Mouse (Mus musculus) lung, embryonic 15.5 days (tissue): ENCODE data around the gene Scel. TPM values are rescaled to one million over a fixed set of nuclear protein-coding genes. Genes with fewer than 3 reads are reported as not detected.

Experiments
- ATAC-seq: fragments of 200-750 bp; cut with Nextera tagmentation; 2 replicates; pipeline ENCODE4 v1.8.0; 2017; ENCODE audit warnings: moderate number of reproducible peaks, borderline replicate concordance; ENCODE audit not compliant: low FRiP score, low TSS enrichment; ENCODE audit errors: extremely low read depth
- H3K27ac ChIP-seq: fragments of 300-500 bp; sonication (generic); 2 replicates; pipeline ENCODE4 v1.5.1; 2015; ENCODE audit warnings: moderate library complexity, mild to moderate bottlenecking, inconsistent platforms
- H3K27me3 ChIP-seq: fragments of 300-500 bp; sonication (generic); 2 replicates; pipeline ENCODE4 v1.6.1; 2015; ENCODE audit warnings: inconsistent platforms
- H3K36me3 ChIP-seq: fragments of 300-500 bp; sonication (generic); 2 replicates; pipeline ENCODE4 v1.6.1; 2015; ENCODE audit warnings: inconsistent platforms
- H3K4me1 ChIP-seq: fragments of 300-500 bp; sonication (generic); 2 replicates; pipeline ENCODE4 v1.6.1; 2015; ENCODE audit warnings: inconsistent platforms
- H3K4me2 ChIP-seq: fragments of 300-500 bp; sonication (generic); 2 replicates; pipeline ENCODE4 v1.6.1; 2015; ENCODE audit warnings: inconsistent platforms, mild to moderate bottlenecking, moderate library complexity
- H3K4me3 ChIP-seq: fragments of 300-500 bp; sonication (generic); 2 replicates; pipeline ENCODE4 v1.5.1; 2015; ENCODE audit warnings: mild to moderate bottlenecking, inconsistent platforms
- H3K9ac ChIP-seq: fragments of 300-500 bp; sonication (generic); 2 replicates; pipeline ENCODE4 v1.6.1; 2015; ENCODE audit warnings: inconsistent platforms
- H3K9me3 ChIP-seq: fragments of 300-500 bp; sonication (generic); 2 replicates; pipeline ENCODE4 v1.6.1; 2016; ENCODE audit warnings: inconsistent platforms
- WGBS: fragments of 180-500 bp; shearing (Covaris S2); methylation state at CpG from one replicate; pipeline ENCODE4 v1.1.7; 2015; 5-methylcytosine and 5-hydroxymethylcytosine counted together
- polyA plus RNA-seq: library from polyadenylated mRNA; unstranded; fragments of >200 nt; fragmentation: Nextera tagmentation; extraction: Ambion mirVana; gene quantifications from 2 replicates; pipeline ENCODE4 v1.2.1, GENCODE M21; 2015

Gene Scel
- polyA plus RNA-seq, 1 experiment from 2014 or later: 0.89 TPM

GRCm38 (mm10) chr14:103586662-103587061 is 73.5 kb downstream of the Scel start:
- WGBS: 51% methylated on average over 4 of the region's 4 CpGs
- no peak overlapping the region for H3K4me2 ChIP-seq
- no peaks in the 10 kb centered on the region for H3K36me3 ChIP-seq
- H3K27me3 ChIP-seq: no peaks in the 10 kb centered on the region
- H3K9me3 ChIP-seq: no peaks in the 10 kb centered on the region
- H3K9ac ChIP-seq: no peak overlapping the region
- H3K4me1 ChIP-seq: no peaks in the 10 kb centered on the region
- no peak overlapping the region for H3K4me3 ChIP-seq
- no peak overlapping the region for H3K27ac ChIP-seq
- no peak for ATAC-seq

DNA sequence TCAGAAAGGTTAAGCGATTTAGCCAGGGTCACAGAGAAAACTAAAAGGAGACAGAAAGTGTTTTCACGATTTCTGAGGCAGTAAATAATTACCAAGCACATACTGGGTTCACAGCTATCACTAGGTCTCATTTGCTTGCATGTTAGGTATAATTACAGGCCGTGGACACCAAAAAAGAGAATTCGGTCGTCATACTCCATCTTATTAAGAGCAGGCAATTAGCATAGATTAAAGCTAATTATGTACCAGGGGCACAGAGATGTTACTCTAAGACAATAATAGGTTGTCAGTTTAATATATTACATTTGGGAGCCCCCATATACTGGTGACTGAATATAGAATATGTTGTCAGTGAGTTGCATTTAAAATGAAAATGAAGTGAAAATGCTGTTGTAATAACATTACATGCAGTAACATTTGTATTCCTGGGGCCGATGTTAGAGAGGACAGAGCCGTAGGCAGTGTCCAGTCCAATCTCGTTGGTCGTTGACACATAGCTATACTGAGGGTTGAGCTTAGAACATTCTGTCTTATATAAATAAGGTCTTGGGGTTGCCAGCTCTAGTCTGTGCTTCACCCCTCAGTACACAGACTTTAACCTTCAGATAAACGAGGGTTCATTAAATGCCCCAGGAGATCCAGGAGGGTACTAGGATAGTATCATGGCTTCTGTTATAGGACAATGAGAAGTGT is 74.2 kb downstream of the Scel start:
- no peaks in the 10 kb centered on the region for H3K4me1 ChIP-seq
- WGBS: 81% methylated on average over 10 of the region's 10 CpGs
- no peak overlapping the region for H3K27ac ChIP-seq
- H3K27me3 ChIP-seq: no peaks in the 10 kb centered on the region
- H3K9ac ChIP-seq: no peak overlapping the region
- no peaks in the 10 kb centered on the region for H3K9me3 ChIP-seq
- no peak overlapping the region for H3K4me2 ChIP-seq
- H3K4me3 ChIP-seq: no peak overlapping the region
- no peak for ATAC-seq
- no peaks in the 10 kb centered on the region for H3K36me3 ChIP-seq

DNA sequence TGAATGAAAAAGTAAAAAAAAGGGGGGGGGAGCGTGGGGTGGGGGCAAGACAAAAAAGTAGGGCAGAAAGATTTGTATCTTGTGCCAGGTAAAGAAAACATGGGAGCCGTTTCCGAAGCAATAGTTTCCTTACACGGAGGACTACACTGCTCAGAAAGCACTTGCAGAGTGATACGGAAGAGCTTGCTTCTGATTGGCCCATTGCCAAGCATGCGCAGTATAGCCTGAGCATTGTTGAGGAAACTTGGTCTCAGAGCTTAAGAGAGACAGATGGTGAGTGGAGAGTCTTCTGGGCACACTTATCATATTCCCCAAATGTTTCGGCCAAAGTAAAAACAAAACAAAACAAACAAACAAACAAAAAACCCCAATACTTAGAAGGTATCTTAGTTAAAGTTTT is 76.7 kb downstream of the Scel start:
- Histone ChIP-seq H3K9ac (no peak overlapping the region), H3K9me3 (no peaks in the 10 kb centered on the region), H3K4me2 (peak overlapping the region; percentile 22; the same call in 1 of the 2 replicates), H3K27me3 (no peaks in the 10 kb centered on the region), H3K27ac (no peak overlapping the region), H3K4me3 (no peak overlapping the region), H3K36me3 (no peaks in the 10 kb centered on the region), H3K4me1 (no peaks in the 10 kb centered on the region)
- ATAC-seq: peak; percentile 83; the same call in 1 of the 2 replicates
- 47% methylated on average over 7 of the region's 7 CpGs for WGBS

- no peaks in the 10 kb centered on the region for H3K4me1 ChIP-seq
- no peak overlapping the region for H3K27ac ChIP-seq
- H3K4me3 ChIP-seq: no peak overlapping the region
- no peak for ATAC-seq
- H3K4me2 ChIP-seq: no peak overlapping the region
- no peaks in the 10 kb centered on the region for H3K9me3 ChIP-seq
- no peak overlapping the region for H3K9ac ChIP-seq
- 61% methylated on average over 5 of the region's 5 CpGs for WGBS
- no peaks in the 10 kb centered on the region for H3K36me3 ChIP-seq
- no peaks in the 10 kb centered on the region for H3K27me3 ChIP-seq
Measured at GRCm38 (mm10) chr14:103595870-103596269, 82.7 kb downstream of the Scel start.

GRCm38 (mm10) chr14:103608063-103608462 is 94.9 kb downstream of the Scel start:
- 61% methylated on average over 8 of the region's 8 CpGs for WGBS
- Histone ChIP-seq H3K4me2 (no peak overlapping the region), H3K9ac (no peak overlapping the region), H3K27me3 (no peaks in the 10 kb centered on the region), H3K27ac (no peak overlapping the region), H3K9me3 (no peaks in the 10 kb centered on the region), H3K4me1 (no peaks in the 10 kb centered on the region), H3K4me3 (no peak overlapping the region), H3K36me3 (no peaks in the 10 kb centered on the region)
- ATAC-seq: no peak

DNA sequence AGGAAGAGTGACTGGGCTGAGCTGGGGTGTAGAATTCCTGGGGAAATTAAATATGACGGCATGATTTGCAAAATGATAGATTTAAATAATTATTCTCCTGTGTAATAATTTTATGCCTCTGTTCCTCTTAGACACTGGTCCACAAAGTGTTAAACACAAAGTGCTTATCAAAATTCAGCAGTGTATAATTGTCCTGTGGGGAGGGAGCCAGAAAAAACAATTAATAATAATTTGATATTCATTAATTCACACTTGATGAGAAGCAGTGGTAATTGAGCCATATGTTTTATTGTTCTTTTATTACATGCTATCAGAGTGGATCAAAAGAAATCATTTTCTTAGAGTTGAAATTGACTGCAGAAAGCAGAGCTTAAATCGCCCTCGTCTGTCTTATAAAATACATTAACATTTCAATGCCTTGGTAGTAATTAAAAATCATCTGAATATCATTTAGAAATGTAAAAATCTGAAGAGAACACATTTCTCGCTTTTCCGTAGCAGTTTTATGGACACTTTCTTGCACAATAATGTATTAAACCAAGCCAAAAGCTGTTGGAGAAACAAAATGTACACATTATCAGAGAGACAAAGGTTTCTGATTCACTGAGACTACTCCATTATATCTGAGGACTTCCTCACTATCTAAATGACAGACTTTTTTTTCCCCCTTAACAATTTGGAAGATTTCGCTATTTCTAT is 100.6 kb downstream of the Scel start:
- no peak for ATAC-seq
- WGBS: 83% methylated on average over 6 of the region's 6 CpGs
- no peak overlapping the region for H3K27ac ChIP-seq
- no peaks in the 10 kb centered on the region for H3K27me3 ChIP-seq
- H3K36me3 ChIP-seq: no peaks in the 10 kb centered on the region
- H3K4me3 ChIP-seq: no peak overlapping the region
- H3K4me2 ChIP-seq: no peak overlapping the region
- no peaks in the 10 kb centered on the region for H3K9me3 ChIP-seq
- no peaks in the 10 kb centered on the region for H3K4me1 ChIP-seq
- no peak overlapping the region for H3K9ac ChIP-seq

GRCm38 (mm10) chr14:103614272-103614587 is 101.1 kb downstream of the Scel start:
- no peak overlapping the region for H3K4me3 ChIP-seq
- no peak overlapping the region for H3K9ac ChIP-seq
- 96% methylated on average over 4 of the region's 4 CpGs for WGBS
- no peak overlapping the region for H3K4me2 ChIP-seq
- no peak for ATAC-seq
- H3K27ac ChIP-seq: no peak overlapping the region
- H3K27me3 ChIP-seq: no peaks in the 10 kb centered on the region
- H3K9me3 ChIP-seq: no peaks in the 10 kb centered on the region
- no peaks in the 10 kb centered on the region for H3K36me3 ChIP-seq
- H3K4me1 ChIP-seq: no peaks in the 10 kb centered on the region

DNA sequence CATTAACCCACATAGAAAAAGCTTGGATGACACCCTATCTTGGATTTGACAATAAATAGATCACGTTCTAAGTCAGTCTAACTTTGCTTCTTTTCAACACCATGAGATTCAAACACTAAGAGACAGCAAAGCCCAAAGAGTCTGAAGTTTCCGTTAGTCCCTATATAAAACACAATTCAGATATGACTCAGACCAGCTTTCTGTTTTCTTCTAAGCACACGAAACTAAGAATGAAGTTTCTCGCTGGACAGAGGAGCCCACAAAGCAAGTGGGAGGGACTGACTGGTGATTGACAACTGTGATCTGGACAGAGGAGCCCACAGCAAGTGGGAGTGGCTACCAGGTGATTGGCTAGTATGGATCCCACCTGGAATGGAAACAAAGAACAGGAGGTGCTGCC is 106.6 kb downstream of the Scel start:
- no peak overlapping the region for H3K4me2 ChIP-seq
- 85% methylated on average over 4 of the region's 4 CpGs for WGBS
- H3K36me3 ChIP-seq: no peaks in the 10 kb centered on the region
- H3K4me1 ChIP-seq: no peaks in the 10 kb centered on the region
- H3K9me3 ChIP-seq: no peaks in the 10 kb centered on the region
- no peak overlapping the region for H3K9ac ChIP-seq
- ATAC-seq: no peak
- H3K4me3 ChIP-seq: no peak overlapping the region
- no peaks in the 10 kb centered on the region for H3K27me3 ChIP-seq
- H3K27ac ChIP-seq: no peak overlapping the region

DNA sequence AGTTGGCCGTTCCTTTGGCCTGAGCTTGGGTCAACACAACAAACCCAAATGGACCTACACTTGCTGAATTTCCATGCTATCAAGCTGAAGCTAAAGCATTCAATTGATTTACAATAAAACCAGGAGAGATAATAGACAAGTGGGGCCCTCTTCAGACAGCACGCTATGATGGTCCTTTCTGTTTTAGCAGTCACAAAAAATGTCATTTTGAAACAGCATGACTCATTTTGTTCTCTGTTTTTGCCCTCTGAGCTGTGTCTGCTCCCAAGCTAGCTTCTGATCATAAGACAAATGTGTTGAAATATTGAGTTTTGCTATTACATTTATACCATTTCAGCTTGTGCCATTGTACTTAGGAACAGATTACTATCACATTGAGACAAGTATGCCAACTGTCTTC is 108.1 kb downstream of the Scel start:
- ATAC-seq: no peak
- Histone ChIP-seq H3K9ac (no peak overlapping the region), H3K27me3 (no peaks in the 10 kb centered on the region), H3K4me3 (no peak overlapping the region), H3K27ac (no peak overlapping the region), H3K4me1 (no peaks in the 10 kb centered on the region), H3K4me2 (no peak overlapping the region), H3K9me3 (no peaks in the 10 kb centered on the region), H3K36me3 (no peaks in the 10 kb centered on the region)
- 93% methylated on average over 2 of the region's 2 CpGs for WGBS

DNA sequence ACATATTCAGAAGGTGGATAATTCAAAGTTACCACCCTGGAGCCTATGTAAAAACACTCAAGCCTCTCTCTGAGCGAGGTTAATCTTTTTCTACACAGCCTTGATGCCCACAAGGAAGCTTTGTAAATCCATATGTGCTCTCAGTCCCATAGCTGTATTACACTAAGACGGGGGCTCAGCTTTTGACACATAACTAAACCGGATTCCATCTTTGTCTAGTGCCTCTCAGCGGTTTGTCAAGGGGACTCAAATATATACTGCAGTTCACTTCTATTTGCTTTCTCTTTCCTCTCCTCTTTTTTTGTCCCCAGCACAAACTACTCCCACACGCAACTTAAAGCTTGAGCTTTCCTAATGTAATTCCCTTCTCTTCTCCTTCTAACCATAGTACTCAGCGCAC is 113.0 kb downstream of the Scel start:
- no peak overlapping the region for H3K27ac ChIP-seq
- no peak; the same call in 1 of the 2 replicates for ATAC-seq
- no peak overlapping the region for H3K4me2 ChIP-seq
- no peak overlapping the region for H3K9ac ChIP-seq
- no peaks in the 10 kb centered on the region for H3K27me3 ChIP-seq
- WGBS: 55% methylated on average over 6 of the region's 6 CpGs
- H3K36me3 ChIP-seq: no peaks in the 10 kb centered on the region
- H3K4me1 ChIP-seq: peaks cover 11% of the 10 kb centered on the region; the same call in 1 of the 2 replicates
- H3K9me3 ChIP-seq: no peaks in the 10 kb centered on the region
- H3K4me3 ChIP-seq: no peak overlapping the region

DNA sequence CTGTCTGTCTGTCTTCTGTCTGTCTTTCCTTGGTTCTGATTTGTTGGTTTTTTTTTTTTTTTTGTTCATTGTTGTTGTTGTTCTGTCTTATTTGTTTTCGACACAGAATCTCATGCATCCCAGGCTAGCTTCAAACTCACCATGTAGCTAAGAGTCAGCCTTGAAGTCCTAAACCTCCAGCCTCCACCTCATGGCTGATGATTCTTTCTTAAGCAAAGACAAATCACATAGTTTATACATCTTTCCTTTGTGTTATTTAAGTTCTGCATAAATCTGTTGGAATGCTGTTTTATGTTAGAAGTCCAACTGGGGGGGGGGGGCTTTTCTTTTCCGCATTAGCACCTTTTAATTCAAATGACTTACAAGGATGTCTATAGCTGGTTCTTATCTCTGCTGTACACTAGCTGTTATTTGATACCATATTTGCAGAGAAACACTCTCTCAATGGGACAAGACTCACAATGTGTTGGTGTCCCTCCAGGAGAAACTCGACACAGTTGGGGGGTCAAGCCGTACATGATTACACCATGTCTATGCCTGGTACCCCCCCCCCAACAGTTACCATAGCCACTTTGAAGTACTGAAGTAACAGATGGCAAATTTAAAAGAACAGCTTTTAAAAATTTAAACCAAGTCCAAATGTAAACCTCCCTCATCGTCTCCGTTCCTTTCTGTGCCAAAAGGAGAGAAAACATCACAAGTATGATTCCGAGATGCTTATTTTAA is 116.7 kb downstream of the Scel start:
- Histone ChIP-seq H3K4me3 (no peak overlapping the region), H3K27ac (peak overlapping the region; percentile 35; the same call in 1 of the 2 replicates), H3K9ac (no peak overlapping the region), H3K4me2 (no peak overlapping the region), H3K4me1 (peaks cover 11% of the 10 kb centered on the region; the same call in 1 of the 2 replicates), H3K9me3 (no peaks in the 10 kb centered on the region), H3K27me3 (no peaks in the 10 kb centered on the region), H3K36me3 (no peaks in the 10 kb centered on the region)
- peak; percentile 96; the same call in 1 of the 2 replicates for ATAC-seq
- 39% methylated on average over 7 of the region's 7 CpGs for WGBS

- Histone ChIP-seq H3K4me2 (no peak overlapping the region), H3K36me3 (no peaks in the 10 kb centered on the region), H3K9me3 (no peaks in the 10 kb centered on the region), H3K9ac (no peak overlapping the region), H3K4me1 (peaks cover 11% of the 10 kb centered on the region; the same call in 1 of the 2 replicates), H3K27me3 (no peaks in the 10 kb centered on the region), H3K4me3 (no peak overlapping the region), H3K27ac (no peak overlapping the region)
- ATAC-seq: no peak
- 81% methylated on average over 8 of the region's 8 CpGs for WGBS
Measured at GRCm38 (mm10) chr14:103630545-103630944, 117.4 kb downstream of the Scel start.
